8 mouse cellular contexts compared by ENCODE assay signal in the genomic region with DNA sequence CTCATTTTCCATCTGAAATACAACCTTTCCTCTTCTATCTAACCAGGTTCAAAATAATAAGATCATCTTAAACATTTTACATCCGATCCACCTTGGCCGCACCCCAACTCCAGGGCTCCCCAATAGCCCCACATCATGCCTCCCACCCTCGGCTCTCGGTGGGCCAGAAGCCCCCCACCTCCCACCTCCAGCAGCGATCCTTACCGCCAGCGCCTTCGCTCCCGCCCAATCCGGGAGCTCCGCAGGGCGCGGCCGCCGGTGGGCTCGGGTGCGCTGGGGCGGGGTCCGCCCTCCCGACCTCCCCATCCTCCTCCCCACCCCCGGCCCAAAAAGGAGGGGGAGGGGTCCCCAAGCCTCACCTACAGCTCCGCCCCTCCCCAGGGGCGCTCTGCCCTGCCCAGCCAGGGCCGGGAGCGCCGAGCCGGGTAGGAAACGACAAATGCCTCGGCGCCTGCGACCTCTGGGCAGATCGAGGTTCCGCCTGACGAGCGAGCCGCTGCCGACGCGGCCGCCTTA. TPM values are rescaled to one million over a fixed set of nuclear protein-coding genes. Genes with fewer than 3 reads are reported as not detected.
DNase-seq lines count a peak whose midpoint lies in the region; ATAC-seq and TF ChIP-seq lines count a peak whose summit lies in the region.

No protein-coding gene starts in this region.

- H3K9ac ChIP-seq in kidney, postnatal 0 days (ENCODE audit: low read depth, low read length): peak overlapping the region; percentile 82
- H3K9ac ChIP-seq in embryonic facial prominence, embryonic 14.5 days (ENCODE audit: low read depth, low read length): peak overlapping the region; percentile 89
- peak overlapping the region; percentile 93 for H3K9ac ChIP-seq in intestine, embryonic 16.5 days (ENCODE audit: low read depth, low read length)
- H3K9ac ChIP-seq in neural tube, embryonic 14.5 days (replicated peaks; ENCODE audit: low read depth, low read length): peak overlapping the region; percentile 91

- ATAC-seq in kidney, postnatal 0 days (replicated peaks; ENCODE audit: low FRiP score, low read depth): 0 out of 2 replicates have a peak, but pooled peaks have one; percentile 2
- ATAC-seq in G1E (ENCODE audit: extremely low read depth, insufficient number of reproducible peaks, low FRiP score, poor library complexity, severe bottlenecking): no peak
- no peak; the same call in 1 of the 2 replicates for ATAC-seq in embryonic facial prominence, embryonic 14.5 days (ENCODE audit: low read depth)
- peak; percentile 31 for ATAC-seq in intestine, embryonic 16.5 days
- ATAC-seq in neural tube, embryonic 14.5 days (ENCODE audit: low read depth): peak; percentile 28

- H3K4me1 ChIP-seq in kidney, postnatal 0 days (replicated peaks; ENCODE audit: insufficient read depth, low read length): no peaks in the 10 kb centered on the region; the same call in 1 of the 2 replicates
- peaks cover 24% of the 10 kb centered on the region for H3K4me1 ChIP-seq in G1E (ENCODE audit: insufficient read depth, low read depth, low read length)
- peaks cover 11% of the 10 kb centered on the region; the same call in 1 of the 2 replicates for H3K4me1 ChIP-seq in embryonic facial prominence, embryonic 14.5 days (ENCODE audit: control insufficient read depth, insufficient read depth, low read length)
- peaks cover 12% of the 10 kb centered on the region; the same call in 1 of the 2 replicates for H3K4me1 ChIP-seq in intestine, embryonic 16.5 days (ENCODE audit: control insufficient read depth, insufficient read depth, low read length)
- H3K4me1 ChIP-seq in neural tube, embryonic 14.5 days (ENCODE audit: control insufficient read depth, insufficient read depth, low read length): peaks cover 14% of the 10 kb centered on the region

- no peaks in the 10 kb centered on the region for H3K27me3 ChIP-seq in kidney, postnatal 0 days (ENCODE audit: insufficient read depth, low read length)
- H3K27me3 ChIP-seq in G1E (ENCODE audit: insufficient read depth, low read length): no peaks in the 10 kb centered on the region
- H3K27me3 ChIP-seq in embryonic facial prominence, embryonic 14.5 days (replicated peaks; ENCODE audit: control insufficient read depth, insufficient read depth, low read length): no peaks in the 10 kb centered on the region
- H3K27me3 ChIP-seq in intestine, embryonic 16.5 days (replicated peaks; ENCODE audit: control insufficient read depth, insufficient read depth, low read length): no peaks in the 10 kb centered on the region
- H3K27me3 ChIP-seq in neural tube, embryonic 14.5 days (ENCODE audit: control insufficient read depth, insufficient read depth, low read length): no peaks in the 10 kb centered on the region

- peak overlapping the region; percentile 84 for H3K4me2 ChIP-seq in kidney, postnatal 0 days (ENCODE audit: low read length)
- peak overlapping the region; percentile 83 for H3K4me2 ChIP-seq in embryonic facial prominence, embryonic 14.5 days (ENCODE audit: low read depth, low read length)
- peak overlapping the region; percentile 71 for H3K4me2 ChIP-seq in intestine, embryonic 16.5 days (ENCODE audit: low read depth, low read length)
- H3K4me2 ChIP-seq in neural tube, embryonic 14.5 days (ENCODE audit: low read depth, low read length): peak overlapping the region; percentile 67

- no peaks in the 10 kb centered on the region for H3K9me3 ChIP-seq in kidney, postnatal 0 days (replicated peaks; ENCODE audit: low read length)
- no peaks in the 10 kb centered on the region for H3K9me3 ChIP-seq in G1E (replicated peaks)
- H3K9me3 ChIP-seq in embryonic facial prominence, embryonic 14.5 days (ENCODE audit: control insufficient read depth, low read length): no peaks in the 10 kb centered on the region
- H3K9me3 ChIP-seq in intestine, embryonic 16.5 days (ENCODE audit: control insufficient read depth, low read length): no peaks in the 10 kb centered on the region
- no peaks in the 10 kb centered on the region for H3K9me3 ChIP-seq in neural tube, embryonic 14.5 days (ENCODE audit: control insufficient read depth, low read length)

- H3K36me3 ChIP-seq in kidney, postnatal 0 days (ENCODE audit: insufficient read depth, low read length): no peaks in the 10 kb centered on the region
- peaks cover 2% of the 10 kb centered on the region for H3K36me3 ChIP-seq in G1E (replicated peaks)
- no peaks in the 10 kb centered on the region for H3K36me3 ChIP-seq in embryonic facial prominence, embryonic 14.5 days (ENCODE audit: control insufficient read depth, insufficient read depth, low read length)
- no peaks in the 10 kb centered on the region for H3K36me3 ChIP-seq in intestine, embryonic 16.5 days (ENCODE audit: control insufficient read depth, insufficient read depth, low read length)
- H3K36me3 ChIP-seq in neural tube, embryonic 14.5 days (ENCODE audit: control insufficient read depth, insufficient read depth, low read length): no peaks in the 10 kb centered on the region

- WGBS in kidney, postnatal 0 days: 1% methylated on average over 36 of the region's 40 CpGs
- WGBS in embryonic facial prominence, embryonic 14.5 days: 1% methylated on average over 19 of the region's 40 CpGs
- WGBS in intestine, embryonic 16.5 days: under 1% methylated on average over 39 of the region's 40 CpGs
- WGBS in neural tube, embryonic 14.5 days: 0% methylated on average over 36 of the region's 40 CpGs

- peak overlapping the region; percentile 99 for H3K4me3 ChIP-seq in kidney, postnatal 0 days (replicated peaks; ENCODE audit: low read depth, low read length)
- H3K4me3 ChIP-seq in G1E (ENCODE audit: low read depth, low read length): peak overlapping the region; percentile 91
- H3K4me3 ChIP-seq in embryonic facial prominence, embryonic 14.5 days (ENCODE audit: low read depth, low read length): peak overlapping the region; percentile 93
- H3K4me3 ChIP-seq in intestine, embryonic 16.5 days (ENCODE audit: low read length): peak overlapping the region; percentile 91
- H3K4me3 ChIP-seq in neural tube, embryonic 14.5 days (ENCODE audit: low read depth, low read length): peak overlapping the region; percentile 98

- no peak for DNase-seq in kidney, postnatal 0 days (ENCODE audit: low spot score)
- no peak for DNase-seq in kidney, postnatal 4 days
- no peak for DNase-seq in G1E (ENCODE audit: low spot score)
- DNase-seq in embryonic facial prominence, embryonic 14.5 days (ENCODE audit: low spot score): no peak
- DNase-seq in cerebellum, adult 11-12 months: no peak
- DNase-seq in gastrocnemius, postnatal 25 days: no peak

- TF ChIP-seq CTCF in kidney, postnatal 0 days (IDR thresholded peaks at IDR 0.05; ENCODE audit: low read depth): no peak
- TF ChIP-seq CTCF in G1E (IDR thresholded peaks at IDR 0.05; ENCODE audit: low read depth, low read length): no peak

- H3K27ac ChIP-seq in kidney, postnatal 0 days: peak overlapping the region; percentile 95
- H3K27ac ChIP-seq in embryonic facial prominence, embryonic 14.5 days (replicated peaks; ENCODE audit: low read depth, low read length): peak overlapping the region; percentile 97
- peak overlapping the region; percentile 92 for H3K27ac ChIP-seq in intestine, embryonic 16.5 days (ENCODE audit: low read length)
- H3K27ac ChIP-seq in neural tube, embryonic 14.5 days (ENCODE audit: low read depth, low read length): peak overlapping the region; percentile 97

RNA-seq across cellular contexts. Expression of a gene that starts 0.4 kb away (rescaled TPM):
- polyA plus RNA-seq in kidney, postnatal 0 days (2015; fragmentation: Nextera tagmentation; extraction: Ambion mirVana): 10.6 and 12.6 TPM in 2 replicates
- total RNA-seq in G1E (2014; fragmentation: Nextera tagmentation): 21.4 and 24.2 TPM in 2 replicates
- 10.3 and 14.4 TPM in 2 replicates for total RNA-seq in G1E (2017)
- 1.9 and 2.9 TPM in 2 replicates for polyA plus RNA-seq in G1E (2012)
- 23.4 and 24.3 TPM in 2 replicates for polyA plus RNA-seq in embryonic facial prominence, embryonic 14.5 days (2014; fragmentation: Nextera tagmentation; extraction: Ambion mirVana)
- 7.0 and 8.0 TPM in 2 replicates for polyA plus RNA-seq in intestine, embryonic 16.5 days (2015; fragmentation: Nextera tagmentation; extraction: Ambion mirVana)
- 59.4 and 66.1 TPM in 2 replicates for polyA plus RNA-seq in neural tube, embryonic 14.5 days (2014; fragmentation: Nextera tagmentation; extraction: Ambion mirVana)
- 10 to 100 TPM; 21.2 to 25.7 TPM for total RNA-seq in gastrocnemius, postnatal 25 days (2021)

RNA-seq across cellular contexts. Expression of a gene that starts 54.9 kb away (rescaled TPM):
- polyA plus RNA-seq in kidney, postnatal 0 days (2015; fragmentation: Nextera tagmentation; extraction: Ambion mirVana): 14.4 and 16.0 TPM in 2 replicates
- total RNA-seq in G1E (2014; fragmentation: Nextera tagmentation) (41.5 and 51.3 TPM in 2 replicates), G1E (2017) (26.5 and 28.9 TPM in 2 replicates)
- polyA plus RNA-seq in G1E (2012): 22.6 and 28.4 TPM in 2 replicates
- 17.2 and 21.6 TPM in 2 replicates for polyA plus RNA-seq in embryonic facial prominence, embryonic 14.5 days (2014; fragmentation: Nextera tagmentation; extraction: Ambion mirVana)
- 15.6 and 17.4 TPM in 2 replicates for polyA plus RNA-seq in intestine, embryonic 16.5 days (2015; fragmentation: Nextera tagmentation; extraction: Ambion mirVana)
- 23.3 and 25.7 TPM in 2 replicates for polyA plus RNA-seq in neural tube, embryonic 14.5 days (2014; fragmentation: Nextera tagmentation; extraction: Ambion mirVana)
- 10 to 100 TPM; 14.7 to 15.0 TPM for total RNA-seq in gastrocnemius, postnatal 25 days (2021)

Comparison
In these comparisons a context has a peak if more than half of its experiments do, and no peak if none do; other contexts are left out.
1. ATAC-seq: peak in kidney, postnatal 0 days (single experiment), intestine, embryonic 16.5 days (single experiment) and neural tube, embryonic 14.5 days (single experiment); none in G1E (single experiment) and embryonic facial prominence, embryonic 14.5 days (single experiment).
2. Peak in every context shown above with its lines, with median percentiles within 50 percentile points of each other: H3K27ac ChIP-seq, H3K4me2 ChIP-seq, H3K4me3 ChIP-seq and H3K9ac ChIP-seq.